Mouse (Mus musculus) heart, adult 9 months (tissue): ENCODE results near the gene Epha8.

ENCODE experiments used
- DNase-seq, 2 experiments: peaks; one replicate each; pipeline ENCODE4 v3.0.0; 2022; ENCODE audit warnings: low spot score in 2 of 2

Epha8 gene

GRCm38 (mm10) chr4:136954562-136954961, 2.1 kb downstream of the Epha8 start:
- DNase-seq = no peak

GRCm38 (mm10) chr4:136949266-136949989, 7.2 kb downstream of the Epha8 start:
- peak in 1 of 2 experiments; percentile 27 for DNase-seq

DNA sequence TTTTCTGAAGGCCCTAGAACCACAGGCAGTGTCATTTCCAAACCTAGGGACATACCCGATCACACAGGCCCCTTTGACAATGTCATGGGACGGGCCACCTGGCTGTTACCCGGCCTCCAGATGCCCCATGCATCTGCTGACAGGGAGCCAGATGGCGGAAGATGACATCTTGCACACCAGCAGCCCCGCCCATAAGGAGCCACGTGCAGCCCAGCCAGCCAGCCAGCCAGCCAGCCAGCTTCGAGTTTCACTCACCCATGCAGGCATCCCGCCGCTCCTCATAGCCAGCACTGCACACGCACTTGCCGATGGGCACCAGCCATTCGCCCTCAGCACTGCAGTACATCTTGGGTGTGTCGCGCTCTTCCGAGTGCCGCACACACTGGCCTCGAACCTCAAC, 11.2 kb downstream of the Epha8 start:
- DNase-seq = no peak

GRCm38 (mm10) chr4:136944558-136945350, 11.9 kb downstream of the Epha8 start:
- DNase-seq = no peak

GRCm38 (mm10) chr4:136943175-136943574, 13.4 kb downstream of the Epha8 start:
- DNase-seq = no peak

DNA sequence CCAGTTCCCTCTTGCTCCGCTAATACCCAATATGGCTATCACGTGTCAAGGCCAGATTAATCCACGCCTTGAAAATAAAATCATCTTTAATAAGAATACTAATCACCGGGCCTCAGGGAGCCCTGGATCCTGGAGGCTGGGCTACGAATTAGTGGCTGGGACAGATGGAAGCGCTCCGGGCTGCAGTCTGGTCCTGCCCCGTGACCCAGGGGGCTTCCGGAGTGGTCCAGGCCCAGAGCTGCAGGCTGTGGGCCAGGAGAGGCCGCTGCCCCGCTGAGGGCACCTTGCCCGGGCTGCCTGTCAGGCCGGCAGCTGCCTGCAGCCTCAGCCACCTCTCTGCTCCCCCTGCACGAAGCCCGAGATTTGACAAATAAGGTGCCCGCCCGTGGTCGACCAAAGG, 13.9 kb downstream of the Epha8 start:
- DNase-seq = peak in 1 of 2 experiments; percentile 15

- DNase-seq = no peak
These were observed 18.7 kb downstream of the Epha8 start for GRCm38 (mm10) chr4:136937935-136938334.

GRCm38 (mm10) chr4:136937344-136937743, 19.3 kb downstream of the Epha8 start:
- no peak for DNase-seq

GRCm38 (mm10) chr4:136934746-136935613, 21.6 kb downstream of the Epha8 start:
- DNase-seq = no peak

DNA sequence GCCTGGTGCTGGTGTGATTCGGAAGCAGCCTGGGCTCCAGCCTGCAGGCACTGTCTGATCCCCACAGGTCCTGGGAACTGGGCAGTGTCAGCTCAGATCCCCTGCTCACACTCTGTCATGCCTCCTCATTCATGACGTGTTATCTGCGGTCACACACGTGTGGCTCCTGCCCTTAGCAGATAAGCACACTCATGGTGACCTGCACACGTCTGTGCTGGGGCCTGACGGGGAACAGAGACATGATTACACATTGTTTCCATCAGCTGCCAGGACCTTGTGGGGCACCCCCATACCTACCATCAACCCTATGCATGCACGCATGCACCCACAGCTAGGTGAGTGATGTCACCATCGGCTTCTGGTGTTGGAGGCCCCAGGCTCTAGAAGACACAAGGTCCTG, 26.1 kb downstream of the Epha8 start:
- no peak for DNase-seq

GRCm38 (mm10) chr4:136928928-136929327, 27.7 kb downstream of the Epha8 start:
- DNase-seq = no peak

GRCm38 (mm10) chr4:136925804-136926203, 30.8 kb downstream of the Epha8 start:
- DNase-seq = no peak

GRCm38 (mm10) chr4:136924529-136924928, 32.1 kb downstream of the Epha8 start:
- peak in 1 of 2 experiments; percentile 46 for DNase-seq

DNA sequence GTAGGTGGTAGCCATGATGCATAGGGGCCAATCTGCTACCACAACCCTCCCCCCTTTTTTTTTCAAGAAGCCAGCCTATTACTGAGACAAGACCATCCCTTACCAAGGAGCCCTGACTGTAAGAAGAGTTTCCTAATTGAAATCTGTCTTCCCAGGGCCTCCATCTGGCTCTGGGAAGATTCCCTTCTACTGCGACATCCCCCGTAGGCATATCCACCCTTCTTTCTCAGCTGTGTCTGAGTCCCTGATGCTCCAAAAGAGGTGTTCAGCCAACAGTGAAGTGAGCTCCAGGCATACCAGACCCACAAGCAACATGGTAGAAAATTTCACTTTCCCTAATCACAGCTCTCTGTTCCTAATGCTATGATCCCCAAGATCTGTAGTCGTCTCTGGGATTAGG, 37.1 kb downstream of the Epha8 start:
- no peak for DNase-seq

DNA sequence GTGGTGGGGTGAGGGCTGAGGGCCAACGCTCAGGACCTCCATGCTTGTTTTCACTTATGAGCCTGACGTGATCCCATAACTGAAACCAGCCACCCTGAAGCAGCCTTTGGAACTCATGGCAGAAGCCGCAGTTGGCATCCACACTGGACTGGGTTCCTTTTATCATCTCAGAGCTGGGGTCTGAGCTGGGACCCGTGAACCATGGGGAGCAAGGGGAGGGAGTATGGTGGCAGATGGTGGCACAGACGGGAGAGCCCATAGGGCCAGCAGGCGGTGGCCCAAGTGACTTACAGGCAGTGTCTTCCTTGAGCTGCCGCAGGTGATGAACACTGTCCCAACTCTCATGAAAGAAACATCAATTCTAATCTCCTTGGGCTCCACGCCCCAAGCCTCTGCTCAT, 37.8 kb downstream of the Epha8 start:
- no peak for DNase-seq

GRCm38 (mm10) chr4:136917165-136917524, 39.5 kb downstream of the Epha8 start:
- DNase-seq = no peak

DNA sequence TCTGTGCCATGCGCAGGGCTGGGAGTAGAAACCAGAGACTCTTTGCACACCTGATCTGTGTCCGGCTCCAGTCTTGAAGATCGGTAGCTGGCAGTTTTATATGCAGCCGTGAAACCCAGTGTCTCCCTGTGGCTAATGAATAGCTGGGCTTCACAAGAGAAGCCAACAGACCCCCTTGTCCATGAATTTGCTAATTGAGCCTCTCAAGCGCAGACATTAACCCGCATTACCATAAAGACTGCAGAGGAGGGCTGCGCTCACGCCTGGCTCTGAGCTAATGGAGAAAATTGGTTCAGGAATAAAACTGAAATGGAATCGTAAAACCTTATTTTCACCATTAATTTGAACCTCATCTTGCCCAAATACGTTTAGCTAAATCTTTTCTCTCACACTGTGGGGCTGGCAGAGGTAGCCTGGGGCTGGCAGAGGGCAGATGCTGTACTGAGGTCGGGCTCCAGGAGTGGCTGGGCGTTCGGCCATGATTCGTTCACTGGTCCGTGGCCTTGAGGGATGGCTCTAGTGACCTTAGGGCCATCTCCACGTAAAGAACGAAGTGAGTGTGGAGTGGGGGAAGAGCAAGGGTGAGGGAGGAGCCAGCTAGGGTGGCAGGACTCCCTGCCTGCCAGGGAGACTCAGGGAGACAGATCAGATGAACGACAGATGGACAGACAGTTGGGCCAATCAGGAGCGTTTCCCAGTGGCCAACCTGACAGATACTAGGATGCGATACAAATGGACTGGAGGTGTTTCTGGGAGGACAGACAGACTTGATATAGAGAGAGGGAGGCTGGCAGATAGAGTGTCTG, 40.1 kb downstream of the Epha8 start:
- DNase-seq = no peak

DNA sequence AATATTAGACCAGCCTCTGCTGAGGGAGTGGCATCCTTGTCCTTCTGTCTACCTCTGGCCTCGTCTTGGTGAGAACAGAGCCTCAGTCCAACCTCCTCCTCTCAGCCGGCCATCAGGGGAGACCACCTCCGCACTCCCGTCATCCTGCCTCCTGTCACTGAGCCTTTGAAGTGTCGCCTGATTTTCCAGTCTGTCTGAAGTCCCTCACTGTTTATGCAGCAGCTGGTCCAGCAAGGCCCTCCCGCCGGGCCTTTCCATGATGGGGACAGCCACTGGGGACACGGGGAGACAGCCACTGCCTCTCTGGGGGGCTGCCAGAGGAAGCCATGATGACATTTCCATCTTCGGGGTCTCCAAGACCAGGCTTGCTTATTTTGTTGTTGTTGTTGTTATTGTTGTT, 43.8 kb downstream of the Epha8 start:
- no peak for DNase-seq

GRCm38 (mm10) chr4:136911804-136912203, 44.8 kb downstream of the Epha8 start:
- DNase-seq = no peak

- no peak for DNase-seq
These were observed 45.4 kb downstream of the Epha8 start for GRCm38 (mm10) chr4:136911211-136911646.

DNA sequence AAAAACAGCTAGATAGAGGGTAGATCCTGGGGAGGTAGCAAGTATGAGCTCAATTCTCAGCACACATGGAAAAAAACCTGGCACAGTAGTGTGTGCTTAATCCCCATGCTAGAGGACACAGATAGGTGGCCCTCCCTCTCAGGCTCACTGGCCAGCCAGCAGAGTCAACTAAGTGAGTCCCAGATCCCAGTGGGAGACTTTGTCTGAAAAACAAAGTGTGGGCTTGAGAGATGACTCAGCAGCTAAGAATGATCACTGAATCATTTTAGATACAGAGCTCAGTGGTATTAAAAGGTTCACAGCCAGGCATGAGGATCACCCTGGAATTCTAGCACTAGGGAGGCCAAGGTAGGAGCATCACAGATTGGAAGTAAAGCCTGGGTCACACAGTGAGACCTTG, 48.8 kb downstream of the Epha8 start:
- DNase-seq = no peak
